In the genomic region with DNA sequence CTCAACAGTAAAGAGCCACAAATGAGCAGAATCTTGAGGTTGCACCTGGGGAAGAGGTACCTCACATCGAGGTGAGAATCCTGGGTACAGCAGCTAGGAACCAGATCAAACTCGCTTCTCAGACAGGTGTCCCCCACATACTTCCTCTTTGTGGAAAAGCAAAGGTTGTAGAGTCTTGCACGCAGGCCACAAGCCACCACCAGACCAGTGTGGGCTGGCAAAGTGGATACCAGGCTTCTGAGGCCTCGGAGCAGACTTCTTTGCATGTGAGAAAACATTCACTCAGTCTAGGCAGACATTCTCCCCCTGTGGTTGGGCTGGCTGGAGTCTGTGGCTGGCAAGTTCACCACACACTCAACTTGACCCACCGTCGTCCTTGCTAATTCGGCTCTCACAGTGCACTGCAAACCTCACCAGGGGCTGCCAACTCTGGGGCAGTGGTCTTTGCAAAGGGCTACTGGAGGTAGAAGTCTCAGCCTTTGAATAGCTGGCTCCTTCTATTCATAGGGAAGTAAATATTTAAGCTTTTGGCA, we compare ENCODE assay signal across 14 mouse cellular contexts.
DNase-seq lines count a peak whose midpoint lies in the region; ATAC-seq and TF ChIP-seq lines count a peak whose summit lies in the region.
"Had no signal": no experiment of that assay in that cellular context is flagged by ENCODE, and none has a peak within 500 bp of the region (broad histone marks: within the 10 kb centered on the region; RNA-seq: fewer than 3 reads in every experiment).

No protein-coding gene starts in this region.

- ATAC-seq in embryonic facial prominence, embryonic 14.5 days (ENCODE audit: low read depth), result peak; percentile 9; the same call in 1 of the 2 replicates
- ATAC-seq in heart, embryonic 11.5 days (replicated peaks; ENCODE audit: insufficient number of reproducible peaks, low FRiP score, low TSS enrichment), result no peak
- ATAC-seq in stomach, postnatal 0 days (ENCODE audit: low FRiP score, low TSS enrichment), result no peak

- H3K4me3 ChIP-seq in embryonic facial prominence, embryonic 14.5 days (ENCODE audit: low read depth, low read length), result no peak overlapping the region
- peak overlapping the region; percentile 38 for H3K4me3 ChIP-seq in megakaryocyte, embryonic 14.5 days (replicated peaks)
- H3K4me3 ChIP-seq in heart, embryonic 11.5 days (ENCODE audit: low read depth, low read length), result no peak overlapping the region
- H3K4me3 ChIP-seq in stomach, postnatal 0 days (ENCODE audit: low read depth, low read length), result no peak overlapping the region
- H3K4me3 ChIP-seq: heart, embryonic 12.5 days; liver, embryonic 13.5 days had no signal

- no peak overlapping the region for H3K9ac ChIP-seq in embryonic facial prominence, embryonic 14.5 days (ENCODE audit: low read depth, low read length)
- no peak overlapping the region for H3K9ac ChIP-seq in heart, embryonic 11.5 days (ENCODE audit: low read depth, low read length)
- H3K9ac ChIP-seq in stomach, postnatal 0 days (ENCODE audit: low read length), result no peak overlapping the region
- H3K9ac ChIP-seq: heart, embryonic 12.5 days; liver, embryonic 13.5 days had no signal

- no peak for TF ChIP-seq EP300 in stomach, postnatal 0 days (optimal IDR thresholded peaks at IDR 0.05)

- H3K9me3 ChIP-seq in embryonic facial prominence, embryonic 14.5 days (ENCODE audit: control insufficient read depth, low read length), result no peaks in the 10 kb centered on the region
- no peaks in the 10 kb centered on the region for H3K9me3 ChIP-seq in megakaryocyte, embryonic 14.5 days
- no peaks in the 10 kb centered on the region for H3K9me3 ChIP-seq in heart, embryonic 11.5 days (replicated peaks; ENCODE audit: control insufficient read depth, low read length)
- no peaks in the 10 kb centered on the region for H3K9me3 ChIP-seq in stomach, postnatal 0 days (ENCODE audit: control insufficient read depth, low read length)
- H3K9me3 ChIP-seq: heart, embryonic 12.5 days; liver, embryonic 13.5 days had no signal

- no peaks in the 10 kb centered on the region for H3K36me3 ChIP-seq in embryonic facial prominence, embryonic 14.5 days (ENCODE audit: control insufficient read depth, insufficient read depth, low read length)
- peaks cover 47% of the 10 kb centered on the region for H3K36me3 ChIP-seq in megakaryocyte, embryonic 14.5 days (replicated peaks; ENCODE audit: low read length)
- H3K36me3 ChIP-seq in heart, embryonic 11.5 days (ENCODE audit: control insufficient read depth, insufficient read depth, low read length), result no peaks in the 10 kb centered on the region
- no peaks in the 10 kb centered on the region for H3K36me3 ChIP-seq in stomach, postnatal 0 days (ENCODE audit: control insufficient read depth, insufficient read depth, low read length)
- H3K36me3 ChIP-seq: heart, embryonic 12.5 days; liver, embryonic 13.5 days had no signal

- no peak overlapping the region for H3K4me2 ChIP-seq in embryonic facial prominence, embryonic 14.5 days (ENCODE audit: low read depth, low read length)
- no peak overlapping the region for H3K4me2 ChIP-seq in heart, embryonic 11.5 days
- H3K4me2 ChIP-seq in stomach, postnatal 0 days (replicated peaks; ENCODE audit: low read depth), result no peak overlapping the region
- H3K4me2 ChIP-seq: heart, embryonic 12.5 days; liver, embryonic 13.5 days had no signal

- peak; percentile 23 for DNase-seq in left cerebral cortex, postnatal 4 days
- no peak for DNase-seq in left cerebral cortex, postnatal 25 days (ENCODE audit: low spot score in 2 of 2)
- peak; percentile 21 for DNase-seq in A20 (ENCODE audit: low read depth, low spot score)
- DNase-seq in embryonic facial prominence, embryonic 14.5 days (ENCODE audit: low spot score), result no peak
- no peak for DNase-seq in stomach, postnatal 0 days (ENCODE audit: low spot score)
- DNase-seq: adrenal gland, postnatal 14 days; gastrocnemius, postnatal 14 days; heart, postnatal 4 days; kidney, adult 8-10 months; liver, embryonic 13.5 days; right cerebral cortex, adult 18-20 months had no signal

- WGBS in embryonic facial prominence, embryonic 14.5 days, result 75% methylated on average over 7 of the region's 7 CpGs
- 86% methylated on average over 7 of the region's 7 CpGs for WGBS in heart, embryonic 11.5 days (ENCODE audit: insufficient replicate concordance)
- WGBS in stomach, postnatal 0 days, result 70% methylated on average over 7 of the region's 7 CpGs

- peaks cover 66% of the 10 kb centered on the region for H3K4me1 ChIP-seq in embryonic facial prominence, embryonic 14.5 days (ENCODE audit: control insufficient read depth, insufficient read depth, low read length)
- H3K4me1 ChIP-seq in megakaryocyte, embryonic 14.5 days, result peaks cover 88% of the 10 kb centered on the region
- H3K4me1 ChIP-seq in heart, embryonic 11.5 days (ENCODE audit: control insufficient read depth, insufficient read depth, low read length), result peaks cover 22% of the 10 kb centered on the region
- H3K4me1 ChIP-seq in stomach, postnatal 0 days (replicated peaks; ENCODE audit: control insufficient read depth, insufficient read depth), result 0 out of 2 replicates have a peak, but pooled peaks cover 2% of the 10 kb centered on the region

- intact Hi-C loops in left cerebral cortex, postnatal 4 days (cut with DNase I), result no loop called here
- intact Hi-C loops in left cerebral cortex, postnatal 25 days (cut with DNase I), result no loop called here

- H3K27me3 ChIP-seq in embryonic facial prominence, embryonic 14.5 days (replicated peaks; ENCODE audit: control insufficient read depth, insufficient read depth, low read length), result no peaks in the 10 kb centered on the region
- H3K27me3 ChIP-seq in megakaryocyte, embryonic 14.5 days (replicated peaks), result no peaks in the 10 kb centered on the region
- H3K27me3 ChIP-seq in heart, embryonic 11.5 days (ENCODE audit: control insufficient read depth, insufficient read depth, low read length), result no peaks in the 10 kb centered on the region
- H3K27me3 ChIP-seq in stomach, postnatal 0 days (ENCODE audit: control insufficient read depth, insufficient read depth, low read length), result no peaks in the 10 kb centered on the region
- H3K27me3 ChIP-seq: heart, embryonic 12.5 days; liver, embryonic 13.5 days had no signal

- peak overlapping the region; percentile 61; the same call in 1 of the 2 replicates for H3K27ac ChIP-seq in embryonic facial prominence, embryonic 14.5 days (replicated peaks; ENCODE audit: low read depth, low read length)
- no peak overlapping the region for H3K27ac ChIP-seq in heart, embryonic 11.5 days (ENCODE audit: low read depth, low read length)
- H3K27ac ChIP-seq in stomach, postnatal 0 days (replicated peaks), result no peak overlapping the region
- H3K27ac ChIP-seq: liver, embryonic 13.5 days had no signal

- TF ChIP-seq CTCF in stomach, postnatal 0 days (IDR thresholded peaks at IDR 0.05; ENCODE audit: low read depth), result no peak

Comparison
In these comparisons a context has a peak if more than half of its experiments do, and no peak if none do; other contexts are left out.
1. DNase-seq: peak in left cerebral cortex, postnatal 4 days (single experiment) and A20 (single experiment); none in left cerebral cortex, postnatal 25 days (0 of 2), embryonic facial prominence, embryonic 14.5 days (single experiment) and stomach, postnatal 0 days (single experiment).